Mouse (Mus musculus) CH12.LX (cell line): Measurements from ENCODE around the gene Siglec1. TPM values are rescaled to one million over a fixed set of nuclear protein-coding genes. Genes with fewer than 3 reads are reported as not detected.
A peak's percentile ranks its signal among the peaks of the same experiment; 100 is the strongest.

Experiments used
- DNase-seq: peaks from one replicate; pipeline ENCODE4 v3.0.0-alpha.2; 2013; ENCODE audit errors: extremely low read depth
- H3K27ac ChIP-seq: 2 replicates; pipeline ENCODE4 v1.5.1; 2012; ENCODE audit warnings: low read depth, mild to moderate bottlenecking, control low read depth, moderate library complexity; ENCODE audit not compliant: insufficient read depth
- H3K27me3 ChIP-seq: replicated peaks from 2 replicates; pipeline ENCODE3; 2012; ENCODE audit warnings: inconsistent platforms
- H3K36me3 ChIP-seq, 2 experiments: replicated peaks in 1 of 2; 2 replicates each; pipeline versions ENCODE3 to v1.6.1; 2012; ENCODE audit warnings: inconsistent platforms in 1 of 2, low read length in 1 of 2, mild to moderate bottlenecking in 1 of 2, mixed read lengths in 1 of 2, moderate library complexity in 1 of 2; ENCODE audit not compliant: control insufficient read depth in 1 of 2, insufficient read depth in 1 of 2
- H3K4me1 ChIP-seq, 2 experiments: 2 replicates each; pipeline ENCODE4 v1.6.1; 2012; ENCODE audit warnings: inconsistent platforms in 1 of 2, moderate library complexity in 1 of 2; ENCODE audit not compliant: insufficient read depth in 2 of 2, control insufficient read depth in 1 of 2
- H3K4me2 ChIP-seq: 2 replicates; pipeline ENCODE4 v1.6.1; 2012; ENCODE audit warnings: low read depth, mild to moderate bottlenecking, control low read depth; ENCODE audit not compliant: poor library complexity, insufficient read depth, severe bottlenecking
- H3K4me3 ChIP-seq, 3 experiments: fragments of 150-350 bp in 1 of 3; sonication (generic) in 1 of 3; replicated peaks in 1 of 3; 2 replicates each; pipeline versions ENCODE3 to v1.5.1; 2011 to 2012; ENCODE audit warnings: low read depth in 2 of 3, low read length in 2 of 3, mild to moderate bottlenecking in 2 of 3, moderate library complexity in 2 of 3, control low read depth in 1 of 3, improper control_type of control experiment in 1 of 3, inconsistent platforms in 1 of 3, mixed read lengths in 1 of 3; ENCODE audit not compliant: poor library complexity in 1 of 3
- H3K79me2 ChIP-seq: replicated peaks from 2 replicates; pipeline ENCODE4 v1.6.1; 2012; ENCODE audit warnings: mild to moderate bottlenecking, moderate library complexity; ENCODE audit not compliant: control insufficient read depth, poor library complexity, insufficient read depth, severe bottlenecking; ENCODE audit errors: extremely low read depth
- H3K9ac ChIP-seq: 2 replicates; pipeline ENCODE4 v1.6.1; 2012; ENCODE audit warnings: low read depth, mild to moderate bottlenecking, control low read depth, moderate library complexity; ENCODE audit not compliant: insufficient read depth
- H3K9me3 ChIP-seq: replicated peaks from 2 replicates; pipeline ENCODE3; 2012; ENCODE audit warnings: low read length, inconsistent platforms, mixed read lengths
- CHD2 ChIP-seq: IDR thresholded peaks from 2 replicates; pipeline ENCODE4 v1.6.1; 2011; ENCODE audit warnings: low read length, improper control_type of control experiment
- CTCF ChIP-seq, 2 experiments: IDR thresholded peaks in 1 of 2; conservative IDR thresholded peaks in 1 of 2; 2 replicates each; pipeline ENCODE4 v1.5.1; 2011 to 2012; ENCODE audit warnings: low read depth in 2 of 2, low read length in 2 of 2, improper control_type of control experiment in 1 of 2, inconsistent platforms in 1 of 2, mild to moderate bottlenecking in 1 of 2, moderate library complexity in 1 of 2
- E2F4 ChIP-seq: IDR thresholded peaks from 2 replicates; pipeline ENCODE4 v1.6.1; 2011; ENCODE audit warnings: low read depth, low read length, improper control_type of control experiment; ENCODE audit not compliant: insufficient replicate concordance
- ELF1 ChIP-seq: IDR thresholded peaks from 2 replicates; pipeline ENCODE4 v1.6.1; 2014; ENCODE audit warnings: low read depth, mild to moderate bottlenecking, inconsistent platforms, low read length, improper control_type of control experiment
- JUN ChIP-seq: IDR thresholded peaks from 2 replicates; pipeline ENCODE4 v1.6.1; 2011; ENCODE audit warnings: low read depth, mild to moderate bottlenecking, low read length, improper control_type of control experiment, moderate library complexity; ENCODE audit not compliant: insufficient read depth
- MAX ChIP-seq: IDR thresholded peaks from 2 replicates; pipeline ENCODE4 v1.6.1; 2011; ENCODE audit warnings: low read length, improper control_type of control experiment
- MXI1 ChIP-seq: IDR thresholded peaks from 2 replicates; pipeline ENCODE4 v1.6.1; 2011; ENCODE audit warnings: mild to moderate bottlenecking, low read depth, low read length, improper control_type of control experiment
- MYC ChIP-seq: IDR thresholded peaks from 2 replicates; pipeline ENCODE4 v1.6.1; 2011; ENCODE audit warnings: low read depth, mild to moderate bottlenecking, improper control_type of control experiment, low read length
- NELFE ChIP-seq: IDR thresholded peaks from 2 replicates; pipeline ENCODE4 v1.6.1; 2011; ENCODE audit warnings: low read depth, low read length, improper control_type of control experiment
- POLR2AphosphoS2 ChIP-seq: IDR thresholded peaks from 2 replicates; pipeline ENCODE4 v1.6.1; 2011; ENCODE audit warnings: low read depth, low read length, improper control_type of control experiment
- USF1 ChIP-seq: IDR thresholded peaks from 2 replicates; pipeline ENCODE4 v1.6.1; 2014; ENCODE audit warnings: low read depth, mild to moderate bottlenecking, inconsistent platforms, low read length, improper control_type of control experiment
- ZNF384 ChIP-seq: IDR thresholded peaks from 2 replicates; pipeline ENCODE4 v1.6.1; 2012; ENCODE audit warnings: low read depth, low read length, improper control_type of control experiment, inconsistent platforms
- dilution Hi-C: fragments of 300-500 bp; cut with MboI; formaldehyde crosslinking; loops from 2 replicates; pipeline ENCODE4 v1.14.3; 2020; ENCODE audit warnings: low sequenced_read_pairs; ENCODE audit not compliant: extremely low pct_unique_long_range_greater_than_20kb, extremely low pct_ligation_motif_present
- in situ Hi-C: fragments of 300-500 bp; cut with MboI; formaldehyde crosslinking; loops from 3 replicates; pipeline ENCODE4 v1.14.3; 2019; ENCODE audit warnings: low sequenced_read_pairs, low pct_ligation_motif_present, low pct_unique_long_range_greater_than_20kb, mixed read lengths
- polyA plus RNA-seq: library from polyadenylated mRNA; unstranded; fragments of >175 nt; gene quantifications from 2 replicates; pipeline ENCODE4 v1.2.1, GENCODE M21; 2012; ENCODE audit warnings: low read depth; ENCODE audit not compliant: insufficient read length
- total RNA-seq, 2 experiments: library from RNA; depleted of rRNA; stranded (reverse); fragments of 300-350 nt in 1 of 2; fragments of >200 nt in 1 of 2; gene quantifications; 2 replicates each; pipeline ENCODE4 v1.2.3; 2012 to 2014

The Siglec1 gene
- total and polyA plus RNA-seq, 3 experiments: not detected

- no peaks in the 10 kb centered on the region for H3K79me2 ChIP-seq
- in situ Hi-C loops: no loop called here
- no peak overlapping the region for H3K9ac ChIP-seq
- H3K4me1 ChIP-seq: peaks cover 18 to 35% of the 10 kb centered on the region in 2 experiments
- DNase-seq: no peak
- peak overlapping the region; percentile 90 for H3K4me2 ChIP-seq
- peak overlapping the region in 1 of 3 experiments; percentile 30 for H3K4me3 ChIP-seq
- H3K36me3 ChIP-seq: no peaks in the 10 kb centered on the region
- peaks cover 46% of the 10 kb centered on the region for H3K27me3 ChIP-seq
- H3K9me3 ChIP-seq: no peaks in the 10 kb centered on the region
- dilution Hi-C loops: no loop called here
- H3K27ac ChIP-seq: no peak overlapping the region
- no peak for TF ChIP-seq NELFE
- no peak for TF ChIP-seq ZNF384
- TF ChIP-seq E2F4: no peak
- TF ChIP-seq CTCF (conservative IDR thresholded peaks at IDR 0.05 in 1 of 2, IDR thresholded peaks at IDR 0.05 in 1 of 2; ENCODE audit: low read depth in 2 of 2, low read length in 2 of 2): no peak
- no peak for TF ChIP-seq USF1
- no peak for TF ChIP-seq MXI1
Measured at GRCm38 (mm10) chr2:131054646-131055264, 31.8 kb downstream of the Siglec1 start.

- in situ Hi-C loops: no loop called here
- Histone ChIP-seq H3K27ac (no peak overlapping the region), H3K36me3 (no peaks in the 10 kb centered on the region)
- TF ChIP-seq POLR2AphosphoS2 (no peak), ELF1 (peak; percentile 42; the same call in 1 of the 2 replicates), MYC (no peak), MAX (0 out of 2 replicates have a peak, but pooled peaks have one; percentile 14)
- TF ChIP-seq, all 38 proteins: peak for 2
- peaks cover 46% of the 10 kb centered on the region for H3K27me3 ChIP-seq
- no peaks in the 10 kb centered on the region for H3K79me2 ChIP-seq
- no peaks in the 10 kb centered on the region for H3K9me3 ChIP-seq
- DNase-seq: no peak
- no peak overlapping the region; the same call in 1 of the 2 replicates for H3K9ac ChIP-seq
- H3K4me1 ChIP-seq: peaks cover 18 to 32% of the 10 kb centered on the region in 2 experiments
- peak overlapping the region in 1 of 3 experiments; percentile 30 for H3K4me3 ChIP-seq
- H3K4me2 ChIP-seq: peak overlapping the region; percentile 90
- dilution Hi-C loops: no loop called here
Measured at GRCm38 (mm10) chr2:131053851-131054645, 32.5 kb downstream of the Siglec1 start.

DNA sequence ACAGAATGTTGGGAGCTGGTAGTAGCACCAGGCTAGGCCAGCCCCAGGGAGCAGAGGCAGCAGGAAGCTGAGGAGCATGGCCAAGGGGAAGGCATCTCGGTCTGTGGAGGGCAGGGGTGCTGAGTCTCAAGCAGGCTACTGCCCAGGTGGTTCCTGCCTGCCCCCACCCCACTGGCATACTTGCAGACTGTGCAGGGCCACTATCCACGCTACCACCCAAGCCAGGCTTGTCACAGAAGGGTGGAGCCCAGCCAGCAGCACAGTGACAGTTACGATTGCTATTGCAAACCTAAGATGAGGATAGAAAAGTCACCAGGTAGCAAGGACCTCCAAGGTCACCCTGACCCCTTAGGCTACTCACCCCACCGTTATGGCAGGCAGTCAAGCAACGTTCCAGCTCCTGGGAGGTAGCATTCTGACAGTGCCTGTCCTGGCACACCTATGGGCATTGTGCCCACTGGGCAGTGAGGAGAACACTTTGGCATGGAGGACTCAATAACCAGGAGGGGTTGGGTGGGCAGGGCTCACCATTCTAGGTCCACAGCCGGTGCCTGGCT lies 33.6 kb downstream of the Siglec1 start:
- Histone ChIP-seq H3K4me3 (no peak overlapping the region), H3K4me1 (peaks cover 18 to 32% of the 10 kb centered on the region in 2 experiments), H3K4me2 (no peak overlapping the region), H3K36me3 (no peaks in the 10 kb centered on the region), H3K79me2 (no peaks in the 10 kb centered on the region), H3K9ac (no peak overlapping the region), H3K27ac (no peak overlapping the region), H3K27me3 (peaks cover 46% of the 10 kb centered on the region), H3K9me3 (no peaks in the 10 kb centered on the region)
- TF ChIP-seq MYC (no peak), CHD2 (no peak), JUN (no peak), USF1 (no peak), CTCF (conservative IDR thresholded peaks at IDR 0.05 in 1 of 2, IDR thresholded peaks at IDR 0.05 in 1 of 2; ENCODE audit: low read depth in 2 of 2, low read length in 2 of 2) (no peak), ELF1 (no peak)
- in situ Hi-C loops (no loop called here), dilution Hi-C loops (no loop called here)
- DNase-seq: no peak
